Mouse (Mus musculus): ENCODE measurements around the gene Rtn1. TPM values are rescaled to one million over a fixed set of nuclear protein-coding genes. Genes with fewer than 3 reads are reported as not detected.

Rtn1 gene
- polyA plus RNA-seq, 1 experiment: not detected

DNA sequence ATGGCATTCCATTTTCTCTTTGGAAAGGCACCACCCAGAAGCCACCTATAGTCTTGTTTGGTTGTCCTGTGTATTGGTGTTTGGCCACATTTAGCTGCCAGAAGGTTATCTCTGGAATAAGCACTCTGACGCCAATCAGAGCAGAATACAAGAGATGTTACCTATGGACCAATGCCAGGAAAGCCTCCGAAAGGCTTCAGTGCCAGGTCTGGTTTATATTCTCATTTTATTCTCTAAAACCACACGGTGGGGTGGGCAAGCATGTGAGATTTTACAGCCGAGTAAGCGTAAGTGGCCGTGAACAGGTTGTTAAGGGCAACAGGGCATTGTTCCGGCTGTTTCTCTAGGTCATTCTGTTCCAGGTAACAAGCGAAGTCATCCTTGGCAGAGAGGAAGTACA, 60.3 kb downstream of the Rtn1 start:
- WGBS: 86% methylated on average over 8 of the region's 8 CpGs

DNA sequence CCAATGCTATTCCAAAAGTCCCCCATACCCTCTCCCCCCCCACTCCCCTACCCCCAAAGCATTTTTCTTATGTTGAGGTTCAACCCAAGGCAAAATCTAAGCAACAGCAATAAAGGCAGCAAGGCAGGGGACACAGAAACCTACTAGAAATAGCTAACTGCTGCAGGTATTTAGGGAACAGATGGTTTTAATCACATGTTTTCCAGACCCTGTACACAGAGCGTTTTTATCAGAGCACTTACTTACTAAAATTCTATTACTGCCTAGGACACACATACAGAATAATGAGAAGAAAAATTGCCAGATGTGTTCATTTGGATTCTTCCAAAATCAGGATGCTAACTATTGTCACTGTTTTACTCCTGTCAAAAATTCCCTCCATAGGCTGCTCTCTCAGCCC, 61.7 kb downstream of the Rtn1 start:
- TF ChIP-seq POLR2A (IDR thresholded peaks at IDR 0.05; ENCODE audit: insufficient read depth, low read depth, low read length) (no peak), CTCF (IDR thresholded peaks at IDR 0.05; ENCODE audit: insufficient read depth, low read depth, low read length) (no peak)
- 62% methylated on average over 1 of the region's 1 CpGs for WGBS
- peaks cover 4% of the 10 kb centered on the region for H3K4me1 ChIP-seq (ENCODE audit: control insufficient read depth, insufficient read depth, low read length)
- no peak overlapping the region for H3K4me3 ChIP-seq (ENCODE audit: insufficient read depth, low read depth, low read length)
- no peak overlapping the region for H3K27ac ChIP-seq (ENCODE audit: insufficient read depth, low read depth, low read length)

More for the DNA sequence above, 60.3 kb downstream of the Rtn1 start:
- Histone ChIP-seq H3K27ac (ENCODE audit: insufficient read depth, low read depth, low read length) (no peak overlapping the region), H3K4me1 (ENCODE audit: control insufficient read depth, insufficient read depth, low read length) (peaks cover 4% of the 10 kb centered on the region), H3K4me3 (ENCODE audit: insufficient read depth, low read depth, low read length) (no peak overlapping the region)
- no peak for TF ChIP-seq CTCF (IDR thresholded peaks at IDR 0.05; ENCODE audit: insufficient read depth, low read depth, low read length)

DNA sequence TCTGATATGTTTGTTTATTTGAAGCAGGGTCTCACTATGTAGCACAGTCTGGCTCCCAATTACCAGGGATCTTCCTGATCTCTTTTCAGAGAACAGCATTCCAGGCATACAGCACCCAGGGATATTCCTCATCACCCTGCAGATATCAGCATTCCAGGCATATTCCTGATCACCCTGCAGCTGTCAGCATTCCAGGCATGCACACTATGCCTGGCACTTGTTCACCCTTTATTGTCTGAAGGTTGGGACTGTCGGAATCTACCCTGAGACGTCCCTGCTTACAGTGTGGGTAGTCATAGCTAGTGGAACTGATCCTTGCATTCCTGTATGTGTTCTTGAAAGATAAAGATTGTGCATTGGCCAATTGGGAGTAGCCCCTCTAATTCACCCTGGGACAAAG, 65.2 kb downstream of the Rtn1 start:
- no peaks in the 10 kb centered on the region for H3K4me1 ChIP-seq (ENCODE audit: control insufficient read depth, insufficient read depth, low read length)
- WGBS: 53% methylated on average over 2 of the region's 2 CpGs
- no peak overlapping the region for H3K4me3 ChIP-seq (ENCODE audit: insufficient read depth, low read depth, low read length)
- no peak overlapping the region for H3K27ac ChIP-seq (ENCODE audit: insufficient read depth, low read depth, low read length)
- TF ChIP-seq CTCF (IDR thresholded peaks at IDR 0.05; ENCODE audit: insufficient read depth, low read depth, low read length) (no peak), POLR2A (IDR thresholded peaks at IDR 0.05; ENCODE audit: insufficient read depth, low read depth, low read length) (no peak)

DNA sequence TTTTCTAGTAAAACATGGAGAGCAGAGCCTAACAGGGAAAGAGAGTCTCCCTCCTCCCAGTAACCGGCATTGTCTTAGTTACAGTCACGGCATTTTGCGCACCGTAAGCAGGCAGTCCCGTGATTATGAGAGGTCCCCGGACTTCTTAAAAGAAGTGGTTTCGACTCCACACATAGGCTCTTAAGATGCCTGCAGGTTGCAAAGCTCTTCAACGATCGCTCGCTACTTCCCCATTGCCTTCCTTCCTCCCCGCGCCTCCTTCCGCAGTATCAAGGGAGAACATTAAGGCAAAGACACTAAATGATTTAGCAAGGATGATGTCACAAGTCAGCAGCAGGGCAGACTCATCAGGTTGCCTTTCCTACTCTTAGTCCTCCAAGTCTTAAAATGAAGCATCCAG, 72.8 kb downstream of the Rtn1 start:
- no peak overlapping the region for H3K27ac ChIP-seq (ENCODE audit: insufficient read depth, low read depth, low read length)
- TF ChIP-seq POLR2A (IDR thresholded peaks at IDR 0.05; ENCODE audit: insufficient read depth, low read depth, low read length) (no peak), CTCF (IDR thresholded peaks at IDR 0.05; ENCODE audit: insufficient read depth, low read depth, low read length) (no peak)
- no peaks in the 10 kb centered on the region for H3K4me1 ChIP-seq (ENCODE audit: control insufficient read depth, insufficient read depth, low read length)
- no peak overlapping the region for H3K4me3 ChIP-seq (ENCODE audit: insufficient read depth, low read depth, low read length)
- 94% methylated on average over 13 of the region's 13 CpGs for WGBS

DNA sequence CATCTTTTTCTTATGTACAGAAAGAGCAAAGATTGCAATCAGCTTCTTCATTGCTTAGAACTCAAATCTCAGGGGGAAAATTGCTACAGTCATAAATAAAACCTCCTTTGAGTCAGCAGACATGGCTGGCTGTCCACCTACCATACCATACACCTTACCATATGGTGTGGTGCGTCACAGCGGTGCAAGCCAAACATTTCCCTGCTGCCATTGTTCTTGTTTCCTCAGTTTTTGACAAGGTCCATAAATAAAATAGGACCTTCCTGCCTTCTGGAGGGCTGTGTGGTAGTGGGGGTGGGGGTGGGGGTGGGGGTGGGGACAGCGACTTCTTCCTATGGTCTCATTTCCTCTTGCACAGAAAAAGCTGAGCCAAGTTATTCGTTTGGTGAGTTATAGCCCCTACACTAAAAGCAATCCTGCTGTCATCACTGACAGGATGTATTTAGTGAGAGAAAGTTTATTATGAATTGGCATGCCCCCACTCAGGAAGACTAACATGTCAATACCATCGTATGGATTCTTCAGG, 76.3 kb downstream of the Rtn1 start:
- Histone ChIP-seq H3K4me1 (ENCODE audit: control insufficient read depth, insufficient read depth, low read length) (no peaks in the 10 kb centered on the region), H3K27ac (ENCODE audit: insufficient read depth, low read depth, low read length) (no peak overlapping the region), H3K4me3 (ENCODE audit: insufficient read depth, low read depth, low read length) (no peak overlapping the region)
- 87% methylated on average over 5 of the region's 5 CpGs for WGBS
- no peak for TF ChIP-seq CTCF (IDR thresholded peaks at IDR 0.05; ENCODE audit: insufficient read depth, low read depth, low read length)
- no peak for TF ChIP-seq POLR2A (IDR thresholded peaks at IDR 0.05; ENCODE audit: insufficient read depth, low read depth, low read length)

DNA sequence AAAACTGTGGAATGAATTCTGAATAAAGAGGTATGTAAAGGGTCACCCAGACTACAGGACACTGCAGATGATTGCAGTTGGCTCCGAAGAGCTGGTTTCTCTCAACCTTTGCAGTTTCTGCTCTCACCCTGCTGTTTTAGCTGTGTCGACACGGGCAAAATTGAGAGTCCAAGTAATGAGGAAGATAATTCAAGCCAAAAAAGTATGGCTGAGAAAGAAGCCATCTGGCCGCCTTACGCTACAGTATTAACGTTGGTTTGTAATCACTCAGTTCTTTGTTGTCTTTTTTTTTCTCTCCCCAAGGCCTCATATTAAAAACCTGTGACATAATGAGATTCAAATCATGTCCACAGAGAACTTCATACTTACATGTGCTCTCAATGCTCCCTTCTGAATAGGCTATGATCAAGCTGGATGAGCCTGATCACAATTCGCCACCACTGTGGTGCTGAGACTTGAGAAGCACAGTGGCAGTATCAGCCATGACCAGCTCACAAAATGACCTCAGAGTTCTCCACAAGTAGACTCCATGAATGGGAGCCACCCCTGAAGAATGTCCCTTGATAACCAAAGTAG, 76.9 kb downstream of the Rtn1 start:
- H3K27ac ChIP-seq (ENCODE audit: insufficient read depth, low read depth, low read length): no peak overlapping the region
- no peak for TF ChIP-seq POLR2A (IDR thresholded peaks at IDR 0.05; ENCODE audit: insufficient read depth, low read depth, low read length)
- WGBS: 69% methylated on average over 7 of the region's 7 CpGs
- H3K4me1 ChIP-seq (ENCODE audit: control insufficient read depth, insufficient read depth, low read length): no peaks in the 10 kb centered on the region
- no peak overlapping the region for H3K4me3 ChIP-seq (ENCODE audit: insufficient read depth, low read depth, low read length)

DNA sequence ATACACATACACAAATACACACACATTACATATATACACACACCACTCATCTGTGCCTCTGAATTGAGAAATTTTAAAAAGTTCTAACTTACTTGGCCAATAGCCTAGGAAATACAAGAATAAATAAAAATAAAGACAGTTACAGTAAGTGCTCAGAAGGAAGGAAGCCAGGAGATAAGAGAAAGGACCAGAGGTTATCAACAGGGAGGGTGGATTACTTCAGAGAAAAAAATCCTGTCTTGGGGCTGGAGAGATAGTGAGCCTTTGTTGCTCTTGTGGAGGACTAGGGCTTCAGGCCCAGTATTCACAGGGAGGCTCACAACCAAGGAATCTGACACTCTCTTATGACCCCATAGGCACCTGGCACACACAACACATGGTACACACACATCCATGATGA, 82.8 kb downstream of the Rtn1 start:
- TF ChIP-seq POLR2A (IDR thresholded peaks at IDR 0.05; ENCODE audit: insufficient read depth, low read depth, low read length) (no peak), CTCF (IDR thresholded peaks at IDR 0.05; ENCODE audit: insufficient read depth, low read depth, low read length) (no peak)
- Histone ChIP-seq H3K4me3 (ENCODE audit: insufficient read depth, low read depth, low read length) (no peak overlapping the region), H3K4me1 (ENCODE audit: control insufficient read depth, insufficient read depth, low read length) (peaks cover 8% of the 10 kb centered on the region; the same call in 1 of the 2 replicates), H3K27ac (ENCODE audit: insufficient read depth, low read depth, low read length) (no peak overlapping the region)

DNA sequence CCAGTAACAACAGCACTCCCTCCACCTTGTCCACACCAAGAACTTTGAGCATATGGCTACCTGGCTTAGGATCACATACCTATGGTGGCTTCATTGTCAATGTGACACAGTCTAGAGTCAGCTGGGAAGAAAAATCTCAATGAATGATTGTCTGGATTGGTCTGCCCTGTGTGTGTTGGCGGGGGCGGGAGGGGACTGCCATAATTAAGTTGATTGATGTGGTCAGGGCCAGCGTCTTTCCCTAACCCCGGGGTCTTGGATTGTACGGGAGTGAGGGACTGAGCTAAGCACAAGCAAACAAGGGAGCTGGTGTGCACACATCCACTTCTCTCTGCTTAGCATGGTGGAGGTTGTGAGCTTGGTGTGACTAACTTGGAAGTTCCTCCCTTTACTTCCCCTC, 83.8 kb downstream of the Rtn1 start:
- Histone ChIP-seq H3K4me3 (ENCODE audit: insufficient read depth, low read depth, low read length) (no peak overlapping the region), H3K27ac (ENCODE audit: insufficient read depth, low read depth, low read length) (no peak overlapping the region), H3K4me1 (ENCODE audit: control insufficient read depth, insufficient read depth, low read length) (peaks cover 8% of the 10 kb centered on the region; the same call in 1 of the 2 replicates)
- TF ChIP-seq CTCF (IDR thresholded peaks at IDR 0.05; ENCODE audit: insufficient read depth, low read depth, low read length) (no peak), POLR2A (IDR thresholded peaks at IDR 0.05; ENCODE audit: insufficient read depth, low read depth, low read length) (no peak)
- 54% methylated on average over 5 of the region's 5 CpGs for WGBS

DNA sequence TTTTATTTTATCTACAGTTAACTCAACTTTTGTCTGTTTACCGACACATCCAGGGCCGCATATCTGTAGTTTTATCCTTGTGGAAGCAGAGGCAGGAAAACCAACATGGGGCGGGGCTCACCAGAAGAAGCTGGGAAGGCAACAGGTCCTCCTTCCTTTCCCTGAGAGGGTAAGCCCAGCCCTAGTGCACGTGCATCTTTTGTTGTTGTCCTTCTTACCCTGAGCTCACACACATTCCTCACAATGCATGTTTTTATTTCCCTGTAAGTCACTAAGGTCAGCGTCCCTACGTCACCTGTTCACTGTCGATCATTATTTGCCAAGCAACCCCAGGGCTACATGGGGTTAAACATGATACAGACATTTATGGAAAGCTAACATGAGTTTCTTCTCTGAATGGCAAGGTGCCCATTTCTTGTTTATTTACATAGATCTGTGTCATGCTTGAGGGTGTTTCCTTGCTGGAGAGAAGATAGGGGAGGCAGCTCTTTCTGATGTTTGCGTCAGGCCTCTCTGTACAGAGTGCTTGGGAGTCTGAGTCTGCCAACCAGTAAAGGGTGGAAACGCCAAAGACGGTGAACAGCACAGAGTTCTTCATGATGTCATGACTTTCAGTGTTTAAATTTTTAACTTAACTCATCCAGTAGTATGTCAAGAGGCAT, 84.5 kb downstream of the Rtn1 start:
- TF ChIP-seq POLR2A (IDR thresholded peaks at IDR 0.05; ENCODE audit: insufficient read depth, low read depth, low read length) (no peak), CTCF (IDR thresholded peaks at IDR 0.05; ENCODE audit: insufficient read depth, low read depth, low read length) (no peak)
- Histone ChIP-seq H3K4me3 (ENCODE audit: insufficient read depth, low read depth, low read length) (no peak overlapping the region), H3K27ac (ENCODE audit: insufficient read depth, low read depth, low read length) (no peak overlapping the region), H3K4me1 (ENCODE audit: control insufficient read depth, insufficient read depth, low read length) (peaks cover 8% of the 10 kb centered on the region; the same call in 1 of the 2 replicates)
- 81% methylated on average over 10 of the region's 10 CpGs for WGBS

All from olfactory bulb, adult 2 months (tissue).